Mouse (Mus musculus) kidney, embryonic 14.5 days (tissue): ENCODE data around the gene Ddo. TPM values are rescaled to one million over a fixed set of nuclear protein-coding genes. Genes with fewer than 3 reads are reported as not detected.

Experiments
- ATAC-seq: fragments of 200-750 bp; cut with Nextera tagmentation; 2 replicates; pipeline ENCODE4 v1.8.0; 2017; ENCODE audit warnings: moderate number of reproducible peaks, mild to moderate bottlenecking, moderate TSS enrichment, moderate library complexity; ENCODE audit not compliant: low FRiP score, low TSS enrichment
- H3K27ac ChIP-seq: fragments of 300-500 bp; sonication (generic); 2 replicates; pipeline ENCODE4 v1.5.1; 2014; ENCODE audit warnings: low read depth, mild to moderate bottlenecking, low read length, moderate library complexity, mixed read lengths
- H3K27me3 ChIP-seq: fragments of 300-500 bp; sonication (generic); 2 replicates; pipeline ENCODE4 v1.6.1; 2014; ENCODE audit warnings: mild to moderate bottlenecking, low read length; ENCODE audit not compliant: control insufficient read depth, insufficient read depth
- H3K36me3 ChIP-seq: fragments of 300-500 bp; sonication (generic); 2 replicates; pipeline ENCODE4 v1.6.1; 2014; ENCODE audit warnings: low read length, mixed read lengths; ENCODE audit not compliant: control insufficient read depth, insufficient read depth
- H3K4me1 ChIP-seq: fragments of 300-500 bp; sonication (generic); 2 replicates; pipeline ENCODE4 v1.6.1; 2014; ENCODE audit warnings: low read length, mixed read lengths; ENCODE audit not compliant: control insufficient read depth, insufficient read depth
- H3K4me2 ChIP-seq: fragments of 300-500 bp; sonication (generic); replicated peaks from 2 replicates; pipeline ENCODE4 v1.6.1; 2014; ENCODE audit warnings: low read depth, mild to moderate bottlenecking, low read length
- H3K4me3 ChIP-seq: fragments of 300-500 bp; sonication (generic); 2 replicates; pipeline ENCODE4 v1.5.1; 2014; ENCODE audit warnings: mild to moderate bottlenecking, low read length
- H3K9ac ChIP-seq: fragments of 300-500 bp; sonication (generic); 2 replicates; pipeline ENCODE4 v1.6.1; 2014; ENCODE audit warnings: low read depth, mild to moderate bottlenecking, low read length, moderate library complexity
- H3K9me3 ChIP-seq: fragments of 300-500 bp; sonication (generic); 2 replicates; pipeline ENCODE4 v1.6.1; 2016; ENCODE audit warnings: low read length; ENCODE audit not compliant: control insufficient read depth
- WGBS: fragments of 180-500 bp; shearing (Covaris S2); extraction: QIAGEN DNeasy Blood & Tissue Kit; methylation state at CpG from one replicate; pipeline ENCODE4 v1.1.7; 2014; 5-methylcytosine and 5-hydroxymethylcytosine counted together
- polyA plus RNA-seq: library from polyadenylated mRNA; unstranded; fragments of >200 nt; fragmentation: Nextera tagmentation; extraction: Ambion mirVana; gene quantifications from 2 replicates; pipeline ENCODE4 v1.2.1, GENCODE M21; 2014

The Ddo gene
- polyA plus RNA-seq, 1 experiment from 2014 or later: 0.20 TPM

- Histone ChIP-seq H3K4me1 (0 out of 2 replicates have a peak, but pooled peaks cover 6% of the 10 kb centered on the region), H3K27ac (no peak overlapping the region), H3K4me2 (no peak overlapping the region), H3K36me3 (no peaks in the 10 kb centered on the region), H3K9me3 (no peaks in the 10 kb centered on the region), H3K27me3 (no peaks in the 10 kb centered on the region), H3K9ac (no peak overlapping the region), H3K4me3 (no peak overlapping the region)
- ATAC-seq: no peak
- WGBS: 79% methylated on average over 3 of the region's 3 CpGs
Measured at GRCm38 (mm10) chr10:40716713-40717112, 86.9 kb downstream of the Ddo start.

GRCm38 (mm10) chr10:40718362-40718761 is 88.6 kb downstream of the Ddo start:
- Histone ChIP-seq H3K4me1 (0 out of 2 replicates have a peak, but pooled peaks cover 3% of the 10 kb centered on the region), H3K4me3 (no peak overlapping the region), H3K4me2 (no peak overlapping the region), H3K9me3 (no peaks in the 10 kb centered on the region), H3K27me3 (no peaks in the 10 kb centered on the region), H3K36me3 (no peaks in the 10 kb centered on the region), H3K9ac (no peak overlapping the region), H3K27ac (no peak overlapping the region)
- WGBS: 93% methylated on average over 13 of the region's 13 CpGs
- ATAC-seq: no peak

DNA sequence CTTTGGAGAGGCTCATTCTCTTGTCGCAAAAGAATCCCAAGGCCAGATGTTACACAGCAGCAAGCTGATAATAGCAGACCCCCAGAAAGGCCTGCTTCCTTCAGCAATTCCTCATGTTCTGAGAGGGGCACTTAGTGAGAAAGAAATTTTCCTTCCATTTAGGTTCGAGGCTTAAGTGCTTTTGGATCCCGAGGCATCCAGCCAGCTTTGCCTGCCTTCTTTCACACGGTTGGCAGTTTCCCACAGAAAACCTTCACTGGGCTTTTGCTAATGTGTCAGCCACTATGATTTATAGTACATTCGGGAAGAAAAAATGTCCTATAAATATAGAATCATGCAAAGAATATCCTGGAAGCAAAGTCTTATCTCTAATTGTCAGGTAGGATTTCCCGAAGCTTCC is 89.3 kb downstream of the Ddo start:
- WGBS: 65% methylated on average over 6 of the region's 6 CpGs

GRCm38 (mm10) chr10:40720883-40721282 is 91.1 kb downstream of the Ddo start:
- Histone ChIP-seq H3K27me3 (no peaks in the 10 kb centered on the region), H3K36me3 (no peaks in the 10 kb centered on the region), H3K9ac (no peak overlapping the region), H3K27ac (no peak overlapping the region), H3K9me3 (no peaks in the 10 kb centered on the region), H3K4me2 (no peak overlapping the region), H3K4me1 (peaks cover 4% of the 10 kb centered on the region; the same call in 1 of the 2 replicates), H3K4me3 (no peak overlapping the region)
- ATAC-seq: no peak; the same call in 1 of the 2 replicates
- whole genome bisulfite sequencing: 22% methylated on average over 5 of the region's 5 CpGs

More for the DNA sequence above, 89.3 kb downstream of the Ddo start:
- H3K9ac ChIP-seq: no peak overlapping the region
- H3K9me3 ChIP-seq: no peaks in the 10 kb centered on the region
- no peaks in the 10 kb centered on the region for H3K27me3 ChIP-seq
- no peak overlapping the region for H3K27ac ChIP-seq
- no peaks in the 10 kb centered on the region for H3K36me3 ChIP-seq
- H3K4me3 ChIP-seq: no peak overlapping the region
- no peaks in the 10 kb centered on the region; the same call in 1 of the 2 replicates for H3K4me1 ChIP-seq
- no peak for ATAC-seq
- H3K4me2 ChIP-seq: no peak overlapping the region

DNA sequence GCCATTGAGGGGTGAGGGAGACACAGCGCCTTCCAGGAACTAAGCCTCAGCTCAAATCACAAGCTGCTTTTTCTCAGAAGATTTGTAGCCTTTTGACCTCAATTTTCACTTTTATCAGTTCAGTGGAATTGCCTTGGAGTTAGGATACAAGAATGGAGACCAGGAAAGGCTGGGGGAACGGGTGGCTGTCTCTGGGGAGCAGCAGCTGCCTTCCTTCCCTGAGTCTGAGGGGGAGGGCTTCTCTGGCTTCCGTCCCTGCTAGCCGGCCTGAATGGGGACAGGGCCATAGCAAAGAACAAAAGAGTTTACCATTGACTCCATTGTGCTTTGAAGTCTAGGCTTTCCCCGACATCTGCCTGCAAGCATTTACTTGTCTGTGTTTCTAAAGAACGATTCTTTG is 94.5 kb downstream of the Ddo start:
- no peaks in the 10 kb centered on the region for H3K36me3 ChIP-seq
- no peak for ATAC-seq
- no peak overlapping the region for H3K27ac ChIP-seq
- no peak overlapping the region for H3K4me3 ChIP-seq
- H3K27me3 ChIP-seq: no peaks in the 10 kb centered on the region
- H3K9me3 ChIP-seq: no peaks in the 10 kb centered on the region
- no peak overlapping the region for H3K4me2 ChIP-seq
- peaks cover 4% of the 10 kb centered on the region; the same call in 1 of the 2 replicates for H3K4me1 ChIP-seq
- no peak overlapping the region for H3K9ac ChIP-seq
- 40% methylated on average over 6 of the region's 6 CpGs for WGBS

GRCm38 (mm10) chr10:40725066-40725465 is 95.3 kb downstream of the Ddo start:
- no peaks in the 10 kb centered on the region for H3K27me3 ChIP-seq
- no peaks in the 10 kb centered on the region for H3K9me3 ChIP-seq
- no peak overlapping the region for H3K4me2 ChIP-seq
- ATAC-seq: no peak
- no peak overlapping the region for H3K9ac ChIP-seq
- no peak overlapping the region for H3K27ac ChIP-seq
- no peaks in the 10 kb centered on the region for H3K36me3 ChIP-seq
- peaks cover 4% of the 10 kb centered on the region; the same call in 1 of the 2 replicates for H3K4me1 ChIP-seq
- 40% methylated on average over 4 of the region's 4 CpGs for WGBS
- no peak overlapping the region for H3K4me3 ChIP-seq

DNA sequence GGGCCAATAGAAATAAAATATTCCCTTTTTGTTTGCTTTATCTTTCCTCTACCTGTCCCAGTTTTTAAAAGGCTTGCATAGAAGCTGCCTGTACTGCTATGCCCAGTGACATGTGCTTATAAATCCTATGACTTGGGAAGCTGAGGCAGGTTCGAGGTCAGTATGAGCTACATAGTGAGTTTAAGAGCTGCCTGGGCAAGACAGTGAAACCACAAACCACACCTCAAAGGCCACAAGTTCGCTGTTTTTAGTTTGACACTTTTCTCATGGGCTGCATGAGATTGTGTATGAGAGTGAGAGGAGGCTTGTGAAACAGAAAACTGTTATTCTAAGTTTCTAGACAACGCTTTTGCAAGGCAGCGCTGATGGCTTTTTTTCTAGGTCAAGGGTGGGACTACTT is 95.7 kb downstream of the Ddo start:
- 60% methylated on average over 4 of the region's 4 CpGs for WGBS
- no peak for ATAC-seq
- Histone ChIP-seq H3K9me3 (no peaks in the 10 kb centered on the region), H3K36me3 (no peaks in the 10 kb centered on the region), H3K27me3 (no peaks in the 10 kb centered on the region), H3K4me2 (no peak overlapping the region), H3K27ac (no peak overlapping the region), H3K4me1 (peaks cover 4% of the 10 kb centered on the region; the same call in 1 of the 2 replicates), H3K9ac (no peak overlapping the region), H3K4me3 (no peak overlapping the region)

GRCm38 (mm10) chr10:40726288-40726902 is 96.6 kb downstream of the Ddo start:
- no peaks in the 10 kb centered on the region for H3K9me3 ChIP-seq
- H3K4me3 ChIP-seq: no peak overlapping the region
- H3K4me1 ChIP-seq: peaks cover 4% of the 10 kb centered on the region; the same call in 1 of the 2 replicates
- H3K4me2 ChIP-seq: no peak overlapping the region
- no peak overlapping the region for H3K27ac ChIP-seq
- 77% methylated on average over 11 of the region's 11 CpGs for WGBS
- no peak for ATAC-seq
- H3K27me3 ChIP-seq: no peaks in the 10 kb centered on the region
- H3K36me3 ChIP-seq: no peaks in the 10 kb centered on the region
- no peak overlapping the region for H3K9ac ChIP-seq

GRCm38 (mm10) chr10:40726989-40727388 is 97.2 kb downstream of the Ddo start:
- Histone ChIP-seq H3K4me1 (peaks cover 4% of the 10 kb centered on the region; the same call in 1 of the 2 replicates), H3K4me3 (no peak overlapping the region), H3K36me3 (no peaks in the 10 kb centered on the region), H3K9ac (no peak overlapping the region), H3K27me3 (no peaks in the 10 kb centered on the region), H3K27ac (no peak overlapping the region), H3K4me2 (no peak overlapping the region), H3K9me3 (no peaks in the 10 kb centered on the region)
- WGBS: 54% methylated on average over 5 of the region's 5 CpGs
- ATAC-seq: no peak
